Mouse (Mus musculus) activated CD4-positive, CD25-positive, alpha-beta regulatory T cell (primary cell): ENCODE data around the gene Tspo. TPM values are rescaled to one million over a fixed set of nuclear protein-coding genes. Genes with fewer than 3 reads are reported as not detected.

ENCODE experiments used
- polyA plus RNA-seq, 2 experiments: library from polyadenylated mRNA; unstranded; fragments of 100-300 nt; shearing (Covaris generic); gene quantifications; one replicate each; pipeline ENCODE4 v1.2.1; 2017

The Tspo gene
- polyA plus RNA-seq = 100 to 1,000 TPM; 394 to 406 TPM

DNA sequence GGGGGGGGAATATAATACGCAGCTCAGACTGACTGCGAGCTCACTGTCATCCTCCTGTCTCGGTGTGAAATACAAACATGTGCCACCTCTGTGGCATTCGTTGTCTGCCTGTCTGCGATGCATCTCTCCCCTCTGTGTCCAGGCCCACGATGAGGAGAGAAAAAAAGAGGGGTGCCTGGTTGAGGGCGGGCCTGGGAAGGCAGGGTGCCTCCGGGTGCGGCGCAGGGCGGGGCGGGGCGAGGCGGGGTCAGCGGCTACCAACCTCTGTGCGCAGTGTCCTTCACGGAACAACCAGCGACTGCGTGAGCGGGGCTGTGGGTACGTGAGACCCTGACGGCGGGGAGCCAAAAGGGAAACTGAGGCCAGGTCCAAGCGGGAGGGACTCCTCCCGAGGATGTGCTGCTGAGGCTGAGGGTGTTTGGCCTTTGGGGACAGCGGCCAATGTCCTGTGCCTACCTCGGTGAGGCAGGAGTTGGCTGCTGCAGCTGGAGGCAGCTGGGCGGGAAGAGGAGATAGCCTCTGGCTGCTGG is at the start of gene Tspo, which contains the start of gene Mcat:
Gene Tspo (plus strand): TSS at position 266 of the 530 bp plus-strand sequence.
Gene Mcat (minus strand): TSS at position 461 of the 530 bp plus-strand sequence.

DNA sequence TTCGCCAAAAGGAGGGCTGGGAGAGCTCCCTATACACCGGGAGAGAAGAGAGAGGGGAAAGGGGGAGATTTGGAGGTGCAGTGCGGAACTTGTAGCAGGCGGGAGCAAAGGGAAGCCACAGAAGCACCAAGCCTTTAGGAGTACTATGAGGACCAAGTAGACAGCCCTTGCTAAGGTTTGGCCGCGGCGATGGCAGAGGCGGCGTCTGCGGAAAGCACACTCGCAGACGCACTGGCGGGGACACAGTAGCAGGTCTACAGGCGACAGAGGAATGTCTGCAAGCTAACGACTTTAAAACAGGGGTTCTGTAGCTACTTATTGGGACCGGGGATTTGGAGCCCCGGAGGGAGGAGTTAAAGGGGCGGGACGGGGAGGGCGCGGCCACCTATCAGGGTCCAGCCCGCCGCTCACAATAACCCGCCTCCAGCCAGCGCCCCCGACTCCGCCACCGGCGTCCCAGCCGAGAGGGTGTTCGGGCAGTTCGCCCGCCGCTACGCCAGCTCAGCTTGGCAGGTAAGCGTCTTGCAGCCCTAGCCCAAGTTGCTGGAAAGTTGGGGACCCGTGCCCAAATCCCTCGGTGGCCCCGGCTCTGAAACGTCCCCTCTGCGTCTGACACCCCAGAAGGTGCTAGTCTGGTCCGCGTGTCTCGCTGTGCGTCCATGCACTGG is 36.8 kb upstream of the Tspo start, which contains the start of gene Bik:
Gene Bik (plus strand): TSS at position 439 of the 668 bp plus-strand sequence.

DNA sequence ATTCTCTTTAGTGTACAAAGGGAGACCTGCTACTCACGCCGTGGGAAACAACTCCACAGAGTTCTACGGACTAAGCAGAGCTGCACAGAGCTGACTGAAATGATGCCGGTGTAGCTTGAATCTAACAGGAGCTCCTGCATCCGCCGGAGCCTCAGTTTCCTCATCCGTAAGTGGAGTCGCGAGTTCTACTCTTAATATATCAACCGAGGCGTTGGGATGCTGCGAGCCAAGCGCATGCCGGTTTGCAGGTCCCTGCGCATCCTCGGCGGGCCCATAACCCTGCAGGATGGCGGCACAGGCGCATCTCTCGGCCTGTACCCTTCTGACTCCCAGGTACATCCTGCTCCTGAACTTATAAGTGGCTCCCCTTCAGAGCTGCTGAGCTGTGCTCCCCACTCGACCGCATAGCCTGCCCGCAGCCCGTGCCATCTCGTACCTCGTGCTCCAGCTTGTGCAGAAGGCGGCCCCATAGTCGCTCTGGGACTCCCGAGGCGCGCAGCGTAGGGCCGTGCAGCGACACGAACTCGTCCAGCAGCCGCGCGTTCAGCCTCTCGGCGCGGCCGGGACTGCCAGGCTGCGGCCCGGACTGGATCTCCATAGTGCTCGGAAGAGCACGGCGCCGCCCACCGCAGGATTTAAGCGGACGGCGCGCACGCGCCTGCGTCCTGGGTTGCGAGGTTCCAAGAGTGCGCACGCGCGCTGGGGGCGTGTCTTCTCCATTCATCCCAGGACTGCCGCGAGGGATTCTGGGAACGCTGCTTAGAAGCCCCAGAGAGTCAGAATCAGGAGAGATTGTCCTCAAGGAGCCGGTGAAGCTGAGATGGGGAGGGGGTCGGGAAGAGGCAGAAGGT is 31.3 kb downstream of the Tspo start, which contains the start of gene Ttll12:
Gene Ttll12 (minus strand): TSS at position 645 of the 851 bp plus-strand sequence.

Other genes starting within 250 kb of the Tspo start
- gene Arfgap3, start 213.3 kb upstream of the Tspo start, polyA plus RNA-seq = 10 to 100 TPM; 14.5 to 15.7 TPM
- gene Pacsin2, start 99.0 kb upstream of the Tspo start, polyA plus RNA-seq = 10 to 100 TPM; 42.0 to 56.0 TPM
- gene Ttll1, start 52.7 kb upstream of the Tspo start, polyA plus RNA-seq = 1 to 10 TPM; 5.1 to 7.1 TPM
- gene Bik, start 36.7 kb upstream of the Tspo start, polyA plus RNA-seq = 1 to 10 TPM; 3.5 to 3.7 TPM
- 10 to 100 TPM; 23.3 to 26.6 TPM for gene Mcat, start 195 bp downstream of the Tspo start, polyA plus RNA-seq
- 10 to 100 TPM; 15.8 to 19.8 TPM for gene Ttll12, start 31.6 kb downstream of the Tspo start, polyA plus RNA-seq
- gene Scube1, start 161.4 kb downstream of the Tspo start, polyA plus RNA-seq = under 1 TPM; 0.11 to 0.77 TPM
- gene Mpped1, start 215.9 kb downstream of the Tspo start, polyA plus RNA-seq = not detected